Mouse (Mus musculus) embryonic facial prominence, embryonic 14.5 days (tissue): ENCODE measurements around the gene Afap1. TPM values are rescaled to one million over a fixed set of nuclear protein-coding genes. Genes with fewer than 3 reads are reported as not detected.

ENCODE experiments used
- ATAC-seq: fragments of 200-750 bp; cut with Nextera tagmentation; 2 replicates; pipeline ENCODE4 v1.8.0; 2017; ENCODE audit warnings: low read depth, moderate number of reproducible peaks, moderate TSS enrichment
- DNase-seq: peaks from one replicate; pipeline ENCODE4 v3.0.0-alpha.2; 2015; ENCODE audit warnings: low spot score
- H3K27ac ChIP-seq: fragments of 300-500 bp; sonication (generic); replicated peaks from 2 replicates; pipeline ENCODE4 v1.5.1; 2014; ENCODE audit warnings: low read depth, mild to moderate bottlenecking, low read length, moderate library complexity
- H3K27me3 ChIP-seq: fragments of 300-500 bp; sonication (generic); replicated peaks from 2 replicates; pipeline ENCODE4 v1.6.1; 2014; ENCODE audit warnings: low read length; ENCODE audit not compliant: control insufficient read depth, insufficient read depth
- H3K36me3 ChIP-seq: fragments of 300-500 bp; sonication (generic); 2 replicates; pipeline ENCODE4 v1.6.1; 2014; ENCODE audit warnings: low read length, mixed read lengths; ENCODE audit not compliant: control insufficient read depth, insufficient read depth
- H3K4me1 ChIP-seq: fragments of 300-500 bp; sonication (generic); 2 replicates; pipeline ENCODE4 v1.6.1; 2014; ENCODE audit warnings: antibody characterized with exemption, low read length; ENCODE audit not compliant: control insufficient read depth, insufficient read depth
- H3K4me2 ChIP-seq: fragments of 300-500 bp; sonication (generic); 2 replicates; pipeline ENCODE4 v1.6.1; 2014; ENCODE audit warnings: low read depth, mild to moderate bottlenecking, low read length, moderate library complexity, mixed read lengths
- H3K4me3 ChIP-seq: fragments of 300-500 bp; sonication (generic); 2 replicates; pipeline ENCODE4 v1.5.1; 2014; ENCODE audit warnings: low read depth, mild to moderate bottlenecking, low read length
- H3K9ac ChIP-seq: fragments of 300-500 bp; sonication (generic); 2 replicates; pipeline ENCODE4 v1.6.1; 2014; ENCODE audit warnings: low read depth, mild to moderate bottlenecking, low read length, moderate library complexity, mixed read lengths
- H3K9me3 ChIP-seq: fragments of 300-500 bp; sonication (generic); 2 replicates; pipeline ENCODE4 v1.6.1; 2016; ENCODE audit warnings: low read length; ENCODE audit not compliant: control insufficient read depth
- WGBS: fragments of 180-500 bp; shearing (Covaris S2); extraction: QIAGEN DNeasy Blood & Tissue Kit; methylation state at CpG from one replicate; pipeline ENCODE4 v1.1.7; 2014; 5-methylcytosine and 5-hydroxymethylcytosine counted together
- polyA plus RNA-seq: library from polyadenylated mRNA; unstranded; fragments of >200 nt; fragmentation: Nextera tagmentation; extraction: Ambion mirVana; gene quantifications from 2 replicates; pipeline ENCODE4 v1.2.1, GENCODE M21; 2014

The Afap1 gene
- polyA plus RNA-seq, 1 experiment from 2014 or later, result 28.0 TPM

DNA sequence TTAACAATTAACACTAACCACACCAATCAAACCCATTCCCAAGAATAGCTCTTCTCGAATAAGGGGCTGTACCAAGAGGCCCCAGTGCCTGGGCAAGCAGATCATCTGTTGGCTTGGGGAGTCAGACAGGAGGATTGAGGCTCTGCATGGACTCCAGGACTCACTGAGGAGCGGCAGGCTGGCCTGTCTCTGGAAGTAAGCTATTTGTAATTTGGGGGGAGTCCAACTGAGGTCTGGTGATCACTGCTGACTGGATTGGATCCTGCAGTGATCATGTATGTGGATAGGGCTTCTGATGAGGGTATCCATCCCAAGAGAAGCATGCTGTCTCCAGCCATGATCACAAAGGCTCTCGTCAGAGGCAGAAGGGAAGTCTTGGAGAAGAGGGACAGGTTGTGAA lies 756 bp upstream of the Afap1 start:
- 79% methylated on average over 3 of the region's 3 CpGs for WGBS
- Histone ChIP-seq H3K4me2 (0 out of 2 replicates have a peak overlapping the region, but pooled peaks have one; percentile 71), H3K9me3 (no peaks in the 10 kb centered on the region), H3K27ac (no peak overlapping the region), H3K4me3 (no peak overlapping the region), H3K4me1 (peaks cover 25% of the 10 kb centered on the region), H3K36me3 (no peaks in the 10 kb centered on the region), H3K9ac (no peak overlapping the region; the same call in 1 of the 2 replicates), H3K27me3 (no peaks in the 10 kb centered on the region)
- no peak for DNase-seq
- no peak for ATAC-seq

DNA sequence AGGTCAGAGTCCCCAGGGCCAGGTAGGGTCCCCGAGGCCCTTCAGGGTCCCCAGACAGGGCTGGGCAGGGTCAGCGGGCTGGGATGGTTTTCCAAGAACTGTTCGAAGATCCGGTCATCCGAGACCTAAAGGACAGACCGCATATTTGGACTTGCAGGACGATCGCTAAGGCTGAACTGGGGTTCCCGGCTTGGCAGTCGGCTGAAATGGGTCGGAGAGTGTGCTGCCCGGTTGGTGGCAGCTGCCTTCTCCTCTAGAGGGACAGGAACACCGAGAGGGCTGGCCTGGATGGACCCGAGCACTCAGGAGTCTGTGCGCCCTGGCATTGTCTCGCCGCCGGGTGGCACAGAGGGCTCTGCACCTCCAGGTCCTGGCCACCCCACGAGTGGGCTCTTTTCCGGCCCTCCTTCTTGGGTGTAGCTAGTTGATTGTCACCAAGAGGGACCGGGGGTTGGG lies 714 bp downstream of the Afap1 start:
- ATAC-seq (peak; percentile 27), DNase-seq (no peak)
- H3K4me3 ChIP-seq, result peak overlapping the region; percentile 87
- H3K27ac ChIP-seq, result peak overlapping the region; percentile 68; the same call in 1 of the 2 replicates
- 0% methylated on average over 15 of the region's 21 CpGs for WGBS
- no peaks in the 10 kb centered on the region for H3K36me3 ChIP-seq
- peak overlapping the region; percentile 71 for H3K4me2 ChIP-seq
- H3K9me3 ChIP-seq, result no peaks in the 10 kb centered on the region
- peaks cover 25% of the 10 kb centered on the region for H3K4me1 ChIP-seq
- no peaks in the 10 kb centered on the region for H3K27me3 ChIP-seq
- H3K9ac ChIP-seq, result peak overlapping the region; percentile 94

DNA sequence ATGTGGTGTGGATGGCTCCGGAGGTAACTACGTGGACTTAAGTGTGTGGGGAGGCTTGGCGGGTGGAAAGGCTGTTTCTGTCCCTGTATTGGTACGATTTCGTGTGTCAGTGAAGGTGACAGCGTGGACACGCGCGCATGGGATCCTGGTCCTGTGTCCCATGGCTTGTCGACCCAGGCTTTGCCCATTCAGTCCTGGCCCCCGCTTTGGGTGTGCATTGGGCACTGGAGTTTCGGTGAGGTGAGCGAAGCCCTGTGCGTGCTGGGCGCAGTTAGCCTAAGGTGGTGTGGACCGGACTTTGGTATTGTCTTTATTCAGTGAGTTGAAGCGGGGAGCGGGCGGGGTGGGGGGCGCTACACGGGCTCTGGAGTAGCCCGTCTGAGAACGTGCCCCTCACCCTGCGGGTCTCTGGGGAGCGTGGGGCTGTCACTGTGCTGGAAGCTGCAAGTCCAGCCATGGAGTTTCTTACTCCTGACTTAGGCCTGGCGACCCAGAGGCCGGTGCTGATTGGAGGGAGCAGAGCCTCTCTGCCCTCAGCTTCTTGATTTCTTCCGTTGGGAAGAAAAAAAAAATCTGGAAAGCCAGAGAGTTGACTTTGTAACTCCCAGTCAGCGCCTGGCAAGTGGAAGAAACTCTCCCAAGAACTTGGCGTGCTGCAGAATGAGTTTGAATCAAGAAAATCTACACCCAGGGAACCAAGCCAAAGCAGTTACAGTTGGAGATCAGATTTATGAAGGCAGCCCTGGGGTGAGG lies 1.4 kb downstream of the Afap1 start:
- Histone ChIP-seq H3K4me1 (peaks cover 25% of the 10 kb centered on the region), H3K4me3 (peak overlapping the region; percentile 87), H3K27ac (peak overlapping the region; percentile 64), H3K36me3 (no peaks in the 10 kb centered on the region), H3K4me2 (peak overlapping the region; percentile 71), H3K9me3 (no peaks in the 10 kb centered on the region), H3K9ac (peak overlapping the region; percentile 94), H3K27me3 (no peaks in the 10 kb centered on the region)
- DNase-seq, result peak; percentile 89
- WGBS, result 5% methylated on average over 25 of the region's 30 CpGs
- ATAC-seq, result no peak

DNA sequence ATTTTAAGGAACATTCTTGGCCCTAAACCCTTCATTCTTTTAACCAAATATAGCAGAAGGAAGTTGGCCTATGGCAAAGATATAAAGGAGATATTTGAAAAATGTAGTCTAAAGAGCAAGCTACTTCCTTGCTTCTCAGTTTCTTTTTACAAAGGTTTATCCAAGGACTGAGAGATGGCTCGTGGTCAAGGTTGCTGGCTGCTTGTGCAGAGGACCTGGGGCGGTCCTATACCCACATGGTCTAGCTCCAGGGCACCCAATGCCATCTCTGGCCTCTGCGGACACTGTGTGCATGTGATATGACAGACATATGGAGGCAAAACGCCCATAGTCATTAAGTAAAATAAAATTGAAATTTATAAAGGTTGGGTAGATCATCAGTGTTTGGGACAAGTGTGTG lies 2.8 kb downstream of the Afap1 start:
- peaks cover 37% of the 10 kb centered on the region for H3K4me1 ChIP-seq
- ATAC-seq, result no peak

DNA sequence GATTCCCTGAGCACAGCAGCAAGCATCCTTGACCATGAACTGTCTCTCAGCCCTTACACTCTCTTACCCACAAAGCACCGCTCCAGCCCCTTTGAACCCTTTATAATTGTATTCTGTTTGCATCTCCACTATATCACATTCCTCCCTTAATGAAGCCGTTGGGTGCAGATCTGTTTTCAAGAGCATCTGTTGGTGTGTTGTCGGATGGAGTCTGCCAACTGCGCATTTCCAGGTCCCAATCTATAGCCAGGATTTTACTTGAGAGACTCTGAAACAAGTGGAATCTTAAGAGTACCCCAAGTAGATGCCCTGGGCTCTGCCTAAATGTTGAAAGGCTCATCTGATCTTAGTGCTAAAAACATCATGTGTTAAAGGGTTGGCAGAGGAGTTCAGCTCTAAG lies 3.4 kb downstream of the Afap1 start:
- no peak for ATAC-seq
- Histone ChIP-seq H3K4me3 (no peak overlapping the region), H3K27ac (no peak overlapping the region), H3K36me3 (no peaks in the 10 kb centered on the region), H3K27me3 (no peaks in the 10 kb centered on the region), H3K4me1 (peaks cover 43% of the 10 kb centered on the region), H3K4me2 (no peak overlapping the region), H3K9me3 (no peaks in the 10 kb centered on the region), H3K9ac (no peak overlapping the region)
- WGBS, result 74% methylated on average over 4 of the region's 4 CpGs
- no peak for DNase-seq

More for the DNA sequence above, 2.8 kb downstream of the Afap1 start:
- Histone ChIP-seq H3K36me3 (no peaks in the 10 kb centered on the region), H3K4me3 (no peak overlapping the region), H3K9ac (no peak overlapping the region), H3K4me2 (peak overlapping the region; percentile 71), H3K9me3 (no peaks in the 10 kb centered on the region), H3K27ac (no peak overlapping the region), H3K27me3 (no peaks in the 10 kb centered on the region)
- no peak for DNase-seq
- WGBS, result 88% methylated on average over 4 of the region's 4 CpGs

DNA sequence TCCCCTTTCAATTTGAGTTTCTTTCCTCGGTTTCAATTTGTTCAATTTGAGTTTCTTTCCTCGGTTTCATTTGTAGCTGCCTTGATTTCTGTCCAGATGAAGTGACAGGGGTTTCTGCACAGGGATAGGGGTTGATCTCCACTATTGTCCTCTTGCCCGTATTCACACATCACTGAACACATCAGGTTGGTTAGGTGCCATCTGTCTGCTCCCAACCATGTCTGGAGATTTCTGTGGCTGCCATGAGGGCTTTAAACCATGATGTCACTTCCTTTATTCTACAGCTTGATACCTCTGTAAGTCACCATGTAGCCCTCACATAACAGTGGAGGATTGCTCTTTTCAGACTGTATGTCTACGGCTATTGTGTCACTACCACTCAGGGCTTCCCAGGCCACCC lies 4.0 kb downstream of the Afap1 start:
- H3K9me3 ChIP-seq, result no peaks in the 10 kb centered on the region
- H3K27ac ChIP-seq, result no peak overlapping the region
- WGBS, result 80% methylated on average over 4 of the region's 4 CpGs
- H3K4me1 ChIP-seq, result peaks cover 44% of the 10 kb centered on the region
- H3K9ac ChIP-seq, result no peak overlapping the region
- no peaks in the 10 kb centered on the region for H3K36me3 ChIP-seq
- DNase-seq (no peak), ATAC-seq (no peak)
- H3K4me2 ChIP-seq, result no peak overlapping the region
- no peaks in the 10 kb centered on the region for H3K27me3 ChIP-seq
- no peak overlapping the region for H3K4me3 ChIP-seq

DNA sequence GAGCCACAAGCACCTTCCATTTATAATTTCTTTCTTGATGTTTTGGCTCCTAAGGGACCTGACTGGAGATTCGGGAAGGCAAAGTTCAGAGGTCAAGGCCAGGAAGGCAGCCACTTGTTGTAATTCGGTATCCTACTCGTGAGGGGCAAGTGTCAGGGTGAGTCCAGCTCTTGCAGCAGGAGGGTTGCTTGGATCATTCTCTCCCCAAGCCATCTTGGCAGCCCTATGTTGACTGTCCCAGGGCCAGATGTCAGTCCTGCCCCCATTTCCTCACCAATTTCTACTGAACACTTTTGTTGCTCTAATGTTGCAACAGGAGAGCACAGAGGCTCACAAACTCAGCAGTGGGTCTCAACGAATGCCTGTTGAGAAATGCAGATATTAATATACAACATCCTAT lies 5.0 kb downstream of the Afap1 start:
- H3K4me3 ChIP-seq, result no peak overlapping the region
- H3K9ac ChIP-seq, result no peak overlapping the region
- DNase-seq, result no peak
- H3K4me1 ChIP-seq, result peaks cover 39% of the 10 kb centered on the region
- H3K4me2 ChIP-seq, result no peak overlapping the region
- H3K36me3 ChIP-seq, result no peaks in the 10 kb centered on the region
- no peak for ATAC-seq
- H3K27me3 ChIP-seq, result no peaks in the 10 kb centered on the region
- 51% methylated on average over 4 of the region's 4 CpGs for WGBS
- no peak overlapping the region for H3K27ac ChIP-seq
- H3K9me3 ChIP-seq, result no peaks in the 10 kb centered on the region

DNA sequence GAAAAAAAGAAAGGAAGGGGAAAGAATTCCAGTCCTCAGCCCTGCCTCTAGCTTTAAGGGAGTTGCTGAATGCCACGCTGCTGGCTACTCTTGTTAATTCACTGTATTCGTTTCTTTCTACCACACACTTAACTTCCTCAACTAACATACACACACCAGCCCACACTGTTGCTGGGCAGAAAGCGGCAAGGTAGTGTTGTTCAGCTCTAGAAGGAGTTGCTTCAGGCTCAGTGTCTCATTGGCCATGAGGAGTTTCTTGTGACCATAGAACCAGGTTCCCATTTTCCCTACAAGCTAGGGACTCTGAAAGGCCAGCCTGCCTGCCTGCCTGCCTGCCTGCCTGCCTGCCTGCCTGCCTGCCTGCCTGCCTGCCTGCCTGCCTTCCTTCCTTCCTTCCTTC lies 5.9 kb downstream of the Afap1 start:
- no peak overlapping the region for H3K9ac ChIP-seq
- H3K4me3 ChIP-seq, result no peak overlapping the region
- H3K4me2 ChIP-seq, result no peak overlapping the region
- DNase-seq, result no peak
- no peak for ATAC-seq
- H3K27me3 ChIP-seq, result no peaks in the 10 kb centered on the region
- no peaks in the 10 kb centered on the region for H3K36me3 ChIP-seq
- no peak overlapping the region for H3K27ac ChIP-seq
- WGBS, result 80% methylated on average over 3 of the region's 3 CpGs
- H3K4me1 ChIP-seq, result peaks cover 39% of the 10 kb centered on the region
- no peaks in the 10 kb centered on the region for H3K9me3 ChIP-seq
